Mouse (Mus musculus) kidney, adult 8-10 months (tissue): Measurements from ENCODE around the gene Fndc5.
A peak's percentile ranks its signal among the peaks of the same experiment; 100 is the strongest.

ENCODE experiments used
- DNase-seq, 2 experiments: peaks; one replicate each; pipeline ENCODE4 v3.0.0; 2022

The Fndc5 gene

GRCm38 (mm10) chr4:129147552-129148103, 10.8 kb downstream of the Fndc5 start:
- no peak for DNase-seq

DNA sequence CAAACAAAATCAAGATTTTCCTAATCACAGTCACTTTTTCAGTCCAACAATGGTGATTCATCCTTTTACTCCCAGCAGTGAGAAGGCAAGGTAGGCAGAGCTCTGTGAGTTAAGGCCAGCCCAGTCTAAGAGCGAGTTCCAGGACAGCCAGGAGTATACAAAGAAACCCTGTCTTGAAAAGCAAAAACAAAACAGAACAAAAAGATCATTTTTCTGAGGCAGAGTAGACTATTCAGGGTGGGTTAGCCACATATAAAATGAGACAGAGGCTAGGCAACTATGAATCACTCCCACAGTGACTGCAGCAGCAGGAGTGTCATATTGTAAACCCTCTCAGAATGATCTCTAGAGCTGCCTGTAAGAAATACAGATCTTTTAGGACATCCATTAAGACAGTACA, 12.5 kb downstream of the Fndc5 start:
- no peak for DNase-seq

DNA sequence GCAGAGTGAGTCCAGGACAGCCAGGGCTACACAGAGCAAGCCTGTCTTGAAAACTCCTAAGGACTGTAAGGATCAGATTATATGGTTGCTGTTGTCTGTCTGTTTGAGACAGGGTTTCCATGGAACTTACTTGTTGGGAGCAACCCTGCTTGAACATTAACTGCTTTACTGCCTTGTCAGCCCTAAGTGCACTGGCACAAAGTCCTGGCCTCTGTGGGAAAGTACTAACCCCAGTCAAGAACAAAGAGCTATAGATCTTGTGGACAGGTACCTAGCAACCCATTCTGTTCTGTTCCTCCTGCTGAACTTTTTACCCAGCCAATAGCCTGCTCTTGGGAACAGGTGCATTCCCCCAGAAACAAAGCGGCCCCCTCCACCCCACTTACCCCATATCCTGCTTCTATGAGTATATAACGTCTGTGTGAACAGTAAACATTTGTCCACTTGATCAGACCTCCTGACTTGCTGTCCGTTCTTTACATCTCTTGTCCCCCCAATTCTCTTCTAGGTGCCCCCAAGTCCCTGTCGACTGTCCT, 14.5 kb downstream of the Fndc5 start:
- DNase-seq = peak; percentile 46 to 52

DNA sequence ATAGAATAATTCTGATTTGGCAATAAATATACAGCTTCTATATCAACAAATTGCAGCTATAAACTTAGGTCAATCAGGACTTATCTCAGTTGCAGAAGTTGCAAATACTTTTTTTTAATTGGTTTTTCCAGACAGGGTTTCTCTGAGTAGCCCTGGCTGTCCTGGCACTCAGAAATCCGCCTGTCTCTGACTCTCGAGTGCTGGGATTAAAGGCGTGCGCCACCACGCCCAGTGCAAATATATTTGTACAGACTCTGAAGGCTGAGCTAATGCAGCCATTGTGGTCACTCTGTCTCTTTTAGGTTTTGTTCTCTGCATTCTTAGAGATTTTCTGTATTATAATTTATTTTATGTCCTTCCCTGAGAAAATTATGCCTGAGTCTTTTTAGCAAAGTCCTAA, 20.7 kb downstream of the Fndc5 start:
- DNase-seq = no peak

DNA sequence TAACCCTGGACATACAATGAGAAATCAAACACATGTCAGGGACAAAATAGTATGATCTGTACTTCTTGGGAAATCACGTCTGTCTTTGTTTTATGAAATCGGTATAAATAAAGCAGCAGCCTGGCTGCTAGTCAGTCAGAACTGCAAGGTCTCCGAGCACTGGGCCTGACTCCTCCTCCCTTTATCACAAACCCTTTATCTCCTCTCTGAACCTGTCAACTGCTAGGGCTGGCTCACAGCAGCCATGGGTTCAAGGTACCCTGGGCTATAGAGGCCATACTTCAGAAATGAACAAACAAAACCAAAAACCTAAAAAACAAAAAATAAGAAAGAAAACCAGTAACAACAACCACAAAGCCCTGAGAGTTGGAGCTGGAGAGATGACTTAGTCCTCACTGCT, 21.8 kb downstream of the Fndc5 start:
- DNase-seq = no peak

DNA sequence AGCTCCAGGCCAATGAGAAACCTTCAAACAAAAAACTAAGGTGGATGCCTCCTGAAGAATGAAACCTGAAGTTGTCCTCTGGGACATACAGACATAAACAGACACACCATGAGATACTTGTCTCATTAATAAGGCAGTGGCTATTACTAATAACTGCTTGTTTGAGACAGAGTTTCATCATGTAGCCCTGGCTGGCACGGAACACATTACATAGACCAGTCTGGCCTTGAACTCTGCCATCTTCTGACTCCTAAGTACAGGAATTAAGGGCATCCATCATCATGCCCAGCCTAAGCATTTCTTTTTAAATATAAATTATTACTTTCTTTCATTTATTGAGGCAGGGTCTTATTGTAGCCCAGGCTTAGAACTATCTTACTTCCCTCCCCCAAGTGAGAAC, 24.3 kb downstream of the Fndc5 start:
- DNase-seq = no peak

- no peak for DNase-seq
Measured at GRCm38 (mm10) chr4:129161581-129162255, 24.9 kb downstream of the Fndc5 start.

GRCm38 (mm10) chr4:129172529-129172928, 35.7 kb downstream of the Fndc5 start:
- no peak for DNase-seq

DNA sequence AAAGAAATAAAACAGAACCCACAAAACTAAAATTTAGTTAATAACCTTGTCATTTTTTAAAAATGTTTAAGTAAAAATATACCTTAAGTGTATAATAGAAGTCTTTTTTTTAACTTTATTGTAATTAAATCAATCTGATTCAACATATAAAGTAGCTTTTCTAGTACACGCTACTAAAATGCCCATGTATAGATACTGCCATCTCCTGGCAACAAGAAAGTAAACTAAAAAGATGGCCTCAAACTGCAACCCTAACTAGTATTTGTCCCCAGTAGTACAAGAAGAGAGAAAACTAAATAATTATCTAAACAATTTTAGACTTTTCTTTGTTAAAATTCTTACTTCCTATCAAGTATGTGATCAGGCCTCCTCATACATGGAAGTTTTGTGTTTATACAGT, 42.8 kb downstream of the Fndc5 start:
- no peak for DNase-seq

GRCm38 (mm10) chr4:129188041-129188659, 51.4 kb downstream of the Fndc5 start:
- DNase-seq = no peak

GRCm38 (mm10) chr4:129188803-129189541, 52.2 kb downstream of the Fndc5 start:
- DNase-seq = peak; percentile 36 to 38

GRCm38 (mm10) chr4:129189542-129190519, 53.0 kb downstream of the Fndc5 start, which contains the start of the genes S100pbp and Yars:
Gene S100pbp, minus strand, starts transcription at chr4:129189727.
Gene Yars, plus strand, starts transcription at chr4:129189760.
- peak; percentile 97 to 98 for DNase-seq

GRCm38 (mm10) chr4:129190538-129190937, 53.7 kb downstream of the Fndc5 start:
- DNase-seq = no peak

GRCm38 (mm10) chr4:129191691-129192090, 54.9 kb downstream of the Fndc5 start:
- no peak for DNase-seq
